Mouse (Mus musculus): Measurements from ENCODE around the gene Gucd1.
"Not testable (repeated sequence)": the region's sequence is repeated elsewhere in the genome, so short reads cannot be mapped to it uniquely, and the experiment has no call there.

The Gucd1 gene

GRCm38 (mm10) chr10:75536123-75536522 lies 18.4 kb upstream of the Gucd1 start:
- DNase-seq (ENCODE audit: extremely low spot score, low read depth, low spot score), result no peak

GRCm38 (mm10) chr10:75535423-75535822 lies 17.7 kb upstream of the Gucd1 start:
- DNase-seq (ENCODE audit: extremely low spot score, low read depth, low spot score), result no peak

GRCm38 (mm10) chr10:75534934-75535333 lies 17.2 kb upstream of the Gucd1 start:
- no peak for DNase-seq (ENCODE audit: extremely low spot score, low read depth, low spot score)

- DNase-seq (ENCODE audit: extremely low spot score, low read depth, low spot score), result no peak
Measured at GRCm38 (mm10) chr10:75534216-75534615, 16.4 kb upstream of the Gucd1 start.

GRCm38 (mm10) chr10:75531532-75532090 lies 13.8 kb upstream of the Gucd1 start:
- DNase-seq (ENCODE audit: extremely low spot score, low read depth, low spot score), result no peak

- DNase-seq (ENCODE audit: extremely low spot score, low read depth, low spot score), result no peak
Measured at GRCm38 (mm10) chr10:75530322-75530721, 12.6 kb upstream of the Gucd1 start.

- DNase-seq (ENCODE audit: extremely low spot score, low read depth, low spot score), result not testable (repeated sequence)
Measured at GRCm38 (mm10) chr10:75525450-75525849, 7.7 kb upstream of the Gucd1 start.

GRCm38 (mm10) chr10:75521643-75522042 lies 3.9 kb upstream of the Gucd1 start:
- no peak for DNase-seq (ENCODE audit: extremely low spot score, low read depth, low spot score)

GRCm38 (mm10) chr10:75520581-75520980 lies 2.8 kb upstream of the Gucd1 start:
- DNase-seq (ENCODE audit: extremely low spot score, low read depth, low spot score), result no peak

GRCm38 (mm10) chr10:75517073-75517757 lies 557 bp downstream of the Gucd1 start, which contains the start of gene Snrpd3:
Gene Snrpd3 (plus strand): TSS chr10:75517551.
- peak; percentile 74 for DNase-seq (ENCODE audit: extremely low spot score, low read depth, low spot score)

- DNase-seq (ENCODE audit: extremely low spot score, low read depth, low spot score), result no peak
Measured at GRCm38 (mm10) chr10:75516724-75517072, 1.1 kb downstream of the Gucd1 start.

GRCm38 (mm10) chr10:75516038-75516723 lies 1.6 kb downstream of the Gucd1 start:
- DNase-seq (ENCODE audit: extremely low spot score, low read depth, low spot score), result no peak

- DNase-seq (ENCODE audit: extremely low spot score, low read depth, low spot score), result no peak
Measured at GRCm38 (mm10) chr10:75515216-75516037, 2.3 kb downstream of the Gucd1 start.

GRCm38 (mm10) chr10:75514361-75514760 lies 3.4 kb downstream of the Gucd1 start:
- DNase-seq (ENCODE audit: extremely low spot score, low read depth, low spot score), result no peak

GRCm38 (mm10) chr10:75513306-75514067 lies 4.3 kb downstream of the Gucd1 start:
- DNase-seq (ENCODE audit: extremely low spot score, low read depth, low spot score), result no peak

- no peak for DNase-seq (ENCODE audit: extremely low spot score, low read depth, low spot score)
Measured at GRCm38 (mm10) chr10:75512796-75513195, 5.0 kb downstream of the Gucd1 start.

GRCm38 (mm10) chr10:75511897-75512296 lies 5.9 kb downstream of the Gucd1 start:
- DNase-seq (ENCODE audit: extremely low spot score, low read depth, low spot score), result no peak

GRCm38 (mm10) chr10:75511060-75511459 lies 6.7 kb downstream of the Gucd1 start:
- DNase-seq (ENCODE audit: extremely low spot score, low read depth, low spot score), result no peak

- no peak for DNase-seq (ENCODE audit: extremely low spot score, low read depth, low spot score)
Measured at GRCm38 (mm10) chr10:75510446-75510845, 7.3 kb downstream of the Gucd1 start.

- DNase-seq (ENCODE audit: extremely low spot score, low read depth, low spot score), result not testable (repeated sequence)
Measured at GRCm38 (mm10) chr10:75505928-75506327, 11.8 kb downstream of the Gucd1 start.

- no peak for DNase-seq (ENCODE audit: extremely low spot score, low read depth, low spot score)
Measured at GRCm38 (mm10) chr10:75505130-75505495, 12.7 kb downstream of the Gucd1 start.

All from hindlimb bud, embryonic 11.5 days (tissue).